Mouse (Mus musculus): ENCODE results near the gene Rps18. TPM values are rescaled to one million over a fixed set of nuclear protein-coding genes. Genes with fewer than 3 reads are reported as not detected.

The Rps18 gene
- polyA plus RNA-seq, 1 experiment from 2014 or later: 2,078 TPM

GRCm38 (mm10) chr17:33926207-33926932 lies 29.4 kb downstream of the Rps18 start:
- Histone ChIP-seq H3K9ac (ENCODE audit: low read depth, low read length) (no peak overlapping the region), H3K4me2 (ENCODE audit: low read depth, low read length) (no peak overlapping the region), H3K9me3 (ENCODE audit: control insufficient read depth, low read length) (no peaks in the 10 kb centered on the region), H3K4me3 (ENCODE audit: low read depth, low read length) (no peak overlapping the region), H3K27ac (replicated peaks; ENCODE audit: low read depth, low read length) (no peak overlapping the region), H3K36me3 (ENCODE audit: control insufficient read depth, insufficient read depth, low read length) (peaks cover 16% of the 10 kb centered on the region), H3K4me1 (ENCODE audit: control insufficient read depth, insufficient read depth, low read length) (peaks cover 8% of the 10 kb centered on the region), H3K27me3 (replicated peaks; ENCODE audit: control insufficient read depth, insufficient read depth, low read length) (no peaks in the 10 kb centered on the region)
- DNase-seq (ENCODE audit: low spot score): no peak
- 74% methylated on average over 13 of the region's 17 CpGs for WGBS
- no peak for ATAC-seq (ENCODE audit: low read depth)

GRCm38 (mm10) chr17:33925406-33926116 lies 30.2 kb downstream of the Rps18 start:
- Histone ChIP-seq H3K36me3 (ENCODE audit: control insufficient read depth, insufficient read depth, low read length) (peaks cover 16% of the 10 kb centered on the region), H3K4me1 (ENCODE audit: control insufficient read depth, insufficient read depth, low read length) (peaks cover 5% of the 10 kb centered on the region), H3K4me2 (ENCODE audit: low read depth, low read length) (no peak overlapping the region), H3K27ac (replicated peaks; ENCODE audit: low read depth, low read length) (no peak overlapping the region), H3K4me3 (ENCODE audit: low read depth, low read length) (no peak overlapping the region), H3K9ac (ENCODE audit: low read depth, low read length) (no peak overlapping the region), H3K9me3 (ENCODE audit: control insufficient read depth, low read length) (no peaks in the 10 kb centered on the region), H3K27me3 (replicated peaks; ENCODE audit: control insufficient read depth, insufficient read depth, low read length) (no peaks in the 10 kb centered on the region)
- no peak for ATAC-seq (ENCODE audit: low read depth)
- DNase-seq (ENCODE audit: low spot score): no peak
- WGBS: 86% methylated on average over 21 of the region's 21 CpGs

- DNase-seq (ENCODE audit: low spot score) (no peak), ATAC-seq (ENCODE audit: low read depth) (no peak)
- no peaks in the 10 kb centered on the region for H3K27me3 ChIP-seq (replicated peaks; ENCODE audit: control insufficient read depth, insufficient read depth, low read length)
- H3K36me3 ChIP-seq (ENCODE audit: control insufficient read depth, insufficient read depth, low read length): peaks cover 16% of the 10 kb centered on the region
- no peak overlapping the region for H3K27ac ChIP-seq (replicated peaks; ENCODE audit: low read depth, low read length)
- WGBS: 87% methylated on average over 7 of the region's 10 CpGs
- H3K9me3 ChIP-seq (ENCODE audit: control insufficient read depth, low read length): no peaks in the 10 kb centered on the region
- H3K4me3 ChIP-seq (ENCODE audit: low read depth, low read length): no peak overlapping the region
- peaks cover 5% of the 10 kb centered on the region for H3K4me1 ChIP-seq (ENCODE audit: control insufficient read depth, insufficient read depth, low read length)
- H3K9ac ChIP-seq (ENCODE audit: low read depth, low read length): no peak overlapping the region
- no peak overlapping the region for H3K4me2 ChIP-seq (ENCODE audit: low read depth, low read length)
Observed at GRCm38 (mm10) chr17:33924577-33925283, 31.1 kb downstream of the Rps18 start.

- Histone ChIP-seq H3K4me3 (ENCODE audit: low read depth, low read length) (no peak overlapping the region), H3K9ac (ENCODE audit: low read depth, low read length) (no peak overlapping the region)
- 76% methylated on average over 7 of the region's 7 CpGs for WGBS
Observed at GRCm38 (mm10) chr17:33921361-33921760, 34.4 kb downstream of the Rps18 start.

GRCm38 (mm10) chr17:33920282-33921097 lies 35.3 kb downstream of the Rps18 start:
- no peaks in the 10 kb centered on the region for H3K9me3 ChIP-seq (ENCODE audit: control insufficient read depth, low read length)
- DNase-seq (ENCODE audit: low spot score) (peak; percentile 89), ATAC-seq (ENCODE audit: low read depth) (peak; percentile 17; the same call in 1 of the 2 replicates)
- peak overlapping the region; percentile 66 for H3K4me3 ChIP-seq (ENCODE audit: low read depth, low read length)
- peaks cover 5% of the 10 kb centered on the region for H3K4me1 ChIP-seq (ENCODE audit: control insufficient read depth, insufficient read depth, low read length)
- 1% methylated on average over 36 of the region's 36 CpGs for WGBS
- H3K27me3 ChIP-seq (replicated peaks; ENCODE audit: control insufficient read depth, insufficient read depth, low read length): no peaks in the 10 kb centered on the region
- H3K9ac ChIP-seq (ENCODE audit: low read depth, low read length): peak overlapping the region; percentile 68
- peaks cover 9% of the 10 kb centered on the region; the same call in 1 of the 2 replicates for H3K36me3 ChIP-seq (ENCODE audit: control insufficient read depth, insufficient read depth, low read length)
- H3K4me2 ChIP-seq (ENCODE audit: low read depth, low read length): peak overlapping the region; percentile 97
- no peak overlapping the region; the same call in 1 of the 2 replicates for H3K27ac ChIP-seq (replicated peaks; ENCODE audit: low read depth, low read length)

More at GRCm38 (mm10) chr17:33921361-33921760, 34.4 kb downstream of the Rps18 start:
- Histone ChIP-seq H3K36me3 (ENCODE audit: control insufficient read depth, insufficient read depth, low read length) (peaks cover 14% of the 10 kb centered on the region; the same call in 1 of the 2 replicates), H3K4me2 (ENCODE audit: low read depth, low read length) (no peak overlapping the region), H3K9me3 (ENCODE audit: control insufficient read depth, low read length) (no peaks in the 10 kb centered on the region), H3K4me1 (ENCODE audit: control insufficient read depth, insufficient read depth, low read length) (peaks cover 5% of the 10 kb centered on the region), H3K27me3 (replicated peaks; ENCODE audit: control insufficient read depth, insufficient read depth, low read length) (no peaks in the 10 kb centered on the region), H3K27ac (replicated peaks; ENCODE audit: low read depth, low read length) (no peak overlapping the region)
- DNase-seq (ENCODE audit: low spot score): no peak
- no peak for ATAC-seq (ENCODE audit: low read depth)

- ATAC-seq (ENCODE audit: low read depth) (no peak), DNase-seq (ENCODE audit: low spot score) (peak; percentile 69)
- peak overlapping the region; percentile 66 for H3K4me3 ChIP-seq (ENCODE audit: low read depth, low read length)
- no peaks in the 10 kb centered on the region for H3K9me3 ChIP-seq (ENCODE audit: control insufficient read depth, low read length)
- peak overlapping the region; percentile 68 for H3K9ac ChIP-seq (ENCODE audit: low read depth, low read length)
- WGBS: under 1% methylated on average over 48 of the region's 52 CpGs
- peaks cover 10% of the 10 kb centered on the region for H3K4me1 ChIP-seq (ENCODE audit: control insufficient read depth, insufficient read depth, low read length)
- H3K36me3 ChIP-seq (ENCODE audit: control insufficient read depth, insufficient read depth, low read length): peaks cover 15% of the 10 kb centered on the region; the same call in 1 of the 2 replicates
- H3K27ac ChIP-seq (replicated peaks; ENCODE audit: low read depth, low read length): peak overlapping the region; percentile 46
- peak overlapping the region; percentile 97 for H3K4me2 ChIP-seq (ENCODE audit: low read depth, low read length)
- no peaks in the 10 kb centered on the region for H3K27me3 ChIP-seq (replicated peaks; ENCODE audit: control insufficient read depth, insufficient read depth, low read length)
Observed at GRCm38 (mm10) chr17:33919351-33920281, 36.2 kb downstream of the Rps18 start.

GRCm38 (mm10) chr17:33918293-33919203 lies 37.3 kb downstream of the Rps18 start:
- Histone ChIP-seq H3K36me3 (ENCODE audit: control insufficient read depth, insufficient read depth, low read length) (peaks cover 26% of the 10 kb centered on the region), H3K9me3 (ENCODE audit: control insufficient read depth, low read length) (no peaks in the 10 kb centered on the region), H3K27me3 (replicated peaks; ENCODE audit: control insufficient read depth, insufficient read depth, low read length) (no peaks in the 10 kb centered on the region), H3K27ac (replicated peaks; ENCODE audit: low read depth, low read length) (0 out of 2 replicates have a peak overlapping the region, but pooled peaks have one; percentile 46), H3K4me1 (ENCODE audit: control insufficient read depth, insufficient read depth, low read length) (peaks cover 10% of the 10 kb centered on the region), H3K4me2 (ENCODE audit: low read depth, low read length) (peak overlapping the region; percentile 97), H3K9ac (ENCODE audit: low read depth, low read length) (no peak overlapping the region; the same call in 1 of the 2 replicates), H3K4me3 (ENCODE audit: low read depth, low read length) (peak overlapping the region; percentile 66)
- ATAC-seq (ENCODE audit: low read depth): no peak
- WGBS: 61% methylated on average over 32 of the region's 37 CpGs
- DNase-seq (ENCODE audit: low spot score): no peak
